Mouse (Mus musculus) T-cell, adult 2 months (primary cell): Measurements from ENCODE around the gene Glrx3.
A peak's percentile ranks its signal among the peaks of the same experiment; 100 is the strongest.
"Not testable (repeated sequence)": the region's sequence is repeated elsewhere in the genome, so short reads cannot be mapped to it uniquely, and the experiment has no call there.

ENCODE experiments used
- DNase-seq: peaks from one replicate; pipeline ENCODE4 v3.0.0; 2022; ENCODE audit warnings: low spot score

The Glrx3 gene

GRCm38 (mm10) chr7:137437440-137438178, at the start of gene Glrx3:
Gene Glrx3, plus strand, starts transcription at chr7:137437614.
- DNase-seq, result peak; percentile 95

GRCm38 (mm10) chr7:137387863-137388262, 49.6 kb upstream of the Glrx3 start:
- no peak for DNase-seq

GRCm38 (mm10) chr7:137395421-137395820, 42.0 kb upstream of the Glrx3 start:
- DNase-seq, result no peak

- DNase-seq, result no peak
Measured at GRCm38 (mm10) chr7:137397361-137397910, 40.0 kb upstream of the Glrx3 start.

GRCm38 (mm10) chr7:137398973-137399372, 38.4 kb upstream of the Glrx3 start:
- DNase-seq, result no peak

- DNase-seq, result no peak
Measured at GRCm38 (mm10) chr7:137404146-137404545, 33.3 kb upstream of the Glrx3 start.

GRCm38 (mm10) chr7:137407428-137408058, 29.9 kb upstream of the Glrx3 start:
- no peak for DNase-seq

- peak; percentile 93 for DNase-seq
Measured at GRCm38 (mm10) chr7:137410337-137411197, 26.8 kb upstream of the Glrx3 start, which contains the start of gene 9430038I01Rik. Gene 9430038I01Rik, minus strand, starts transcription at chr7:137410762.

GRCm38 (mm10) chr7:137414710-137415109, 22.7 kb upstream of the Glrx3 start:
- DNase-seq, result peak; percentile 44

- DNase-seq, result no peak
Measured at GRCm38 (mm10) chr7:137420550-137420949, 16.9 kb upstream of the Glrx3 start.

GRCm38 (mm10) chr7:137421236-137421635, 16.2 kb upstream of the Glrx3 start:
- no peak for DNase-seq

GRCm38 (mm10) chr7:137426693-137427092, 10.7 kb upstream of the Glrx3 start:
- DNase-seq, result no peak

- DNase-seq, result no peak
Measured at GRCm38 (mm10) chr7:137431769-137432603, 5.4 kb upstream of the Glrx3 start.

GRCm38 (mm10) chr7:137436901-137437300, 513 bp upstream of the Glrx3 start:
- DNase-seq, result no peak

GRCm38 (mm10) chr7:137438179-137438550, 751 bp downstream of the Glrx3 start:
- DNase-seq, result peak; percentile 28

GRCm38 (mm10) chr7:137438962-137439361, 1.5 kb downstream of the Glrx3 start:
- DNase-seq, result not testable (repeated sequence)

GRCm38 (mm10) chr7:137442951-137443350, 5.5 kb downstream of the Glrx3 start:
- DNase-seq, result no peak

- DNase-seq, result no peak
Measured at GRCm38 (mm10) chr7:137445321-137445720, 7.9 kb downstream of the Glrx3 start.

- DNase-seq, result no peak
Measured at GRCm38 (mm10) chr7:137461396-137461795, 24.0 kb downstream of the Glrx3 start.

- DNase-seq, result peak; percentile 8
Measured at GRCm38 (mm10) chr7:137468174-137468573, 30.8 kb downstream of the Glrx3 start.

GRCm38 (mm10) chr7:137471431-137472120, 34.2 kb downstream of the Glrx3 start:
- DNase-seq, result no peak
